Mouse (Mus musculus): Measurements from ENCODE around the gene Sox18.
A peak's percentile ranks its signal among the peaks of the same experiment; 100 is the strongest.

Gene Sox18

DNA sequence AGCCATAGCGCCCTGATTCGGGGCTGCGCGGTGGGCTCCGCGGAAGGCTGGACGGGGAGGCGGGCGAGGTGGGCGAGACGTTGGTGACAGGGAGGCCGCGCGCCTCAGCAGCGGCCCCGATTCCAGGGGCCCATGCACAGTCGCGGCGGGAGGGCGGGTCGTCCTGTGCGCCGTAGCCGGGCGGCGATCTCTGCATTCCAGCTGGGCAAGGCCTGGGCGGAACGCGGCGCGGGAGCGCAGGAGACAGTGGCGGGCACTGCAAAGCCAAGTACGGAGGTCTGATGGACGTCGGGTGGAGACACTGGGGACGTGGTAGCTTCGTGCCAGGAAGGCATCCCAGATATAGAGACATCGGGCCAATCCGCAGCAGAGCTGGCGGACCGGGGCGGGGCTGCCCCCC, at the start of gene Sox18:
Gene Sox18 (minus strand): TSS at position 315 of the 400 bp plus-strand sequence.
- DNase-seq (ENCODE audit: low read depth) = no peak

DNA sequence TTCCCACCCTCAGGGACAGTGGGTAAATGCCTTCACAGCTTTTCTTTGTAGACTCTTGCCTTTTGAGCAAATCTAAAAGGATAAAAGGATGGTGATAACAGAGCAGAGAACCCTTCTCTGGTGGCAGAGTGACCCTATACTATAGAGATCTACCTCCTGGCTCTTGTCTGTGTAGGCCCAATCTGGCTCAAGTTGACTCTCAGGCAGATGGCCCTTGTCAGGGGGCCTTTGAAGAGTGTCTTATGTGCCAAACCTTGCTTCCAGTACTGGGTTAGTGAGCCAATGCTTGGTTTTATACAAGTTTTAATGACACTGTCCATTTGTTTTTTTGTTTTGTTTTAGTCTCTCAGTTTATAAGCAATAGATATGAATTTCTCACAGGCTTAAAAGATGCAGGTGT, 49.8 kb upstream of the Sox18 start:
- no peak for DNase-seq (ENCODE audit: low read depth)

DNA sequence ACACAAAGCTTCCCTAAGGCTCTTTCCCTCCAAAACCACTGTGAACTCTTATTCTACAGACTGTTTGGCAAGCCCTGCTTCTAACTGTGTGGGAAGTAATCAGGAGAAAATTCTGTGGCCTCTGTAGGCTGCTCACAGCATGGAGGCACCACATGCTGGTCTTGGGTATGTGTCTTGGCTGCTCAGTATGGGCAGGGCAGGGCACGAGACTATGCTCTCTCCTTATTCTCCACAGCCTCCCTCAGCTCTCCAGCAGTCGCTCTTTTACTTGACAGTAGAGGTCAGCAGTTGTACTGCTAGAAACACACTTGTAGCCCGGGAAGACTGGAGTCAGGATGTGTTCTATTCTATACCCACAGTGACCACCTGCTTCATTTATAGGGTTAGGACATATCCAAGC, 48.6 kb upstream of the Sox18 start:
- DNase-seq (ENCODE audit: low read depth) = no peak

DNA sequence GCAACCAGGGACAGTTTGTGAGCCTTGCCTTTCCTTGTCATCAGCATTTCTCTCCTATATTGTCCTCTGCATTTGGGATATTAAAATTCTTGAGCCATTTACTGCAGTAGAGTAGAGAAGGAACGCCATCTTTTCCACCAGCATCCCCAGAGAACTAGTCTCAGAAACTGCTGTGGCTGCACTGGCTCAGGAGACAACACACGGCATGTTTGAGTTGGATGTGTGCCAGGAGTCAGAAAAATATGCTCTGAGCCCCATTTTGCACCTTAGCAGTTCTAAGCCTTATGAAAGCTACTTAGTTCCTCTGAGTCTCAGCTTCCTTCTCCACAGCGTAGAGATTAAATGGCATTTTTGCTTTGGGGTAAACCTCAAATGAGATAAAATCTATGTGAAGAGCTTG, 45.6 kb upstream of the Sox18 start:
- DNase-seq (ENCODE audit: low read depth) = no peak

DNA sequence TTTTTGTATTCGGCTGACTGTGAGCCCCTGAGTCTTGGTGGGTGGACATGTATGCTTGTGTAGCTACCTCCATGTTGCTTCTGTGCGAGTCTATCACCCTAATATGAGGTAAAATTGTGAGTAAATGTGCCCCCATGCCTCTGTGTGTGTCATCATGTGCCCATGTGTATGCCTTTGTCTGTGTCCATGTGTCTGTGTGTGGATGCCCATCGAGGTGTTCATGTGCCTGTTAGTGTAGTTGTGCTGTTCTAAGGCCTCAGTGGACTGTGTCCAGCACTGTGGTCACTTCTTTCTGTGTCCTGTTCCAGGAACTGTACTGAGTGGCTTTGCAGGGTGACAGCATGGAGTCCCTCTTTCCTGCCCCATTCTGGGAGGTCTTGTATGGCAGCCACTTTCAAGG, 43.9 kb upstream of the Sox18 start:
- no peak for DNase-seq (ENCODE audit: low read depth)

DNA sequence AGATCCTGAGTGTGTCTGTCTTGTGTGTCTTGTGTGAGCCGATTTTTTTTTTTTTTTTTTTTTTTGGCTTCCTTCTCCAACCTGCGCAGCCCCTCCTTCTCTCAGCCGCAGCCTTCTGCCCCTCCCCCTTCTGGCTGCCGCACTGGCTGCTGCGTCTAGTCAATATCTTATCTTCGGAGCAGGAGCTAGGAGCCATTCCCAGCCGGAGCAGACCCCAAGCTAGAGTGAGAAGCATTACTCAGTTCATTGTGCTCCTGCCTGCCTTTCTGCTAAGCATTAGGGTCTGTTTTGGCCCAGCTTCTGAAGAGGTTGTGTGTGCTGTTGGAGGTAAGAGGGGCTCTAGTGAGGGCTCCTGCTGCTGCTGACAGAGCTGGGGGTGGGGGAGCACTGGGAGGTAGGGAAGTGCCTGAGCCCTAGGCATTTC, 43.5 kb upstream of the Sox18 start, which contains the start of gene Oprl1:
Gene Oprl1 (plus strand): TSS at position 114 of the 424 bp plus-strand sequence.
- no peak for DNase-seq (ENCODE audit: low read depth)

DNA sequence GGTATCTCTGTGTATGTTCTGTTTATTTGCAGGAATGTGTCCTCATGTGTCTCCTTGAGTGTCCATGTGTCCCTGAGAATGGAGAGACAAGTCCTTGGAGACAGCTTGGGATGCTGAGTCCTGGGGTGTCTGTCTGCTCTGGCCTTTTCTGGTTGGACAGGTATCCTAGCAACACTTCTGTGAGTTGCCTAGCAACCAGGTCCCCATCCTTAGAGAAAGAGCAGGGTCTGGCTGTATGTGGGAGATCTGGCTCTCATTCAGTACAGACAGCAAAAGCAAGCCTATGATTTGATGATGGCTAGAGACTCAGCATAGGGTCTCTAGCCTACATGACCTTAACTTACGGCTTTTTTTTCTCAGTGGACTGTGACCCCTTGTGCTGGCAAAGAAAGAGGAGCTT, 42.3 kb upstream of the Sox18 start:
- no peak for DNase-seq (ENCODE audit: low read depth)

DNA sequence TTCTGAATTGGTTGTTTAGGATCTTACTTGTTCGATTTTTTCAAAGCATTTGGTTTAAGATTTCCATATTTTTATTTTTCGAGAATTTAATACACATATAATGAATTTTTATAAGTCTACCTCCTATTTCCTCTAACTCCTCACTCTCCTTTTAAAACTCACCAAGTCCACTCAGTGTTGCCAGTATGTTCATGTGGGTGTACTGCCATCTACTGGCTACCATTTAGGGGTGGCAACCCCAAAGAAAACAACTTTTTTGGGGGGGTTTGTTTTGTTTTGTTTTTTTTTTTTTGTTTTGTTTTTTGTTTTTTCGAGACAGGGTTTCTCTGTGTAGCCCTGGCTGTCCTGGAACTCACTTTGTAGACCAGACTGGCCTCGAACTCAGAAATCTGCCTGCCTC, 35.2 kb upstream of the Sox18 start:
- peak; percentile 76 for DNase-seq (ENCODE audit: low read depth)

DNA sequence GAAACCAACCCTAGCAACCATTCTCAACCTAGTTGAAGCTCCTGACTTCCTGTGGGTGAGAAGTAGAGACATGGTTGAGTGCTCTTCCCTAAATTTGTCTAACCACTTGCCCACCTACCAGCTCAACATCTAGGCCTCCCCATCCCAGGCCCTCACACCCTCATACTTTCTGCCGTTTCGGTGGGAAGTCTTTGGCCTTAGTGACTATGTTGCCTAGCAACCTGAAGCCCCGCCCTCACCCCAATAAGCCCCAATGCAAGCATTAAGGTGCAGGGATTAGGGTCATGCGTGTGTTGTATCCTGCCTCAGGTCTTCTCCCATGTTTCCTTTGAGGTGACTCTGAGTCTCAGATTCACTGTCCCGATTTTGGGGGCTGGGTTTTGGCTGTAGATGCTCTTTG, 26.8 kb upstream of the Sox18 start, which contains the start of gene Lkaaear1:
Gene Lkaaear1 (minus strand): TSS at position 202 of the 400 bp plus-strand sequence.
- no peak for DNase-seq (ENCODE audit: low read depth)

DNA sequence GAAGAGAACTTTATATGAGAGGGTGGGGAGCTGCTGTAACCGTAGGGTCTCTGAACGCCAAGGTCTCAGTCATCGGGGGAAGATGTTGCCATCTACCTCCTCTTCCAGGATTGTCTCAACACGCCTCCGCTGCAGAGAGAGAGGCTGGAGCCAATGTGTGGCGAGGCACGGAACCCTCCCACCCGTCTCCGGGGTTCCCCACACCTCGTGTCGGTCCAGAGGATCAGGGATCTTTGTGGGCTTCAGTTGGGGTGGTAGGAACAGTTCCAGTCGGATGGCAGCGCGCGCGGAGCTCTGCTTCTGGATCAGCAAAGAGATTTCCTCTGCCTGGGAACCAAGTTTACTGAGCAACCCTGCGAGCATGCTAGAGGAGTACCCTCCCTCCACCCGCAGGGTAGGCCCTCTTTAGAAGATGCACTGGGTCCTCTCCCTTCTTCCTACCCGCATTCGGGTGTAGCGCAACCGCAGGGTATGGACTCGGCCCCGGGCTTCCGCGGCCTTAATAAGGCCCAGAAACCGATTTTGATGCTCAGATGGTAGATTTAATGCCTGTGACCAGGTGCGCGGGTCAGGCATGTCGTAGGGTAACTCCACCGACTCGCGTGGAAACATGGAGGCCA, 25.5 kb upstream of the Sox18 start:
- DNase-seq (ENCODE audit: low read depth) = no peak

DNA sequence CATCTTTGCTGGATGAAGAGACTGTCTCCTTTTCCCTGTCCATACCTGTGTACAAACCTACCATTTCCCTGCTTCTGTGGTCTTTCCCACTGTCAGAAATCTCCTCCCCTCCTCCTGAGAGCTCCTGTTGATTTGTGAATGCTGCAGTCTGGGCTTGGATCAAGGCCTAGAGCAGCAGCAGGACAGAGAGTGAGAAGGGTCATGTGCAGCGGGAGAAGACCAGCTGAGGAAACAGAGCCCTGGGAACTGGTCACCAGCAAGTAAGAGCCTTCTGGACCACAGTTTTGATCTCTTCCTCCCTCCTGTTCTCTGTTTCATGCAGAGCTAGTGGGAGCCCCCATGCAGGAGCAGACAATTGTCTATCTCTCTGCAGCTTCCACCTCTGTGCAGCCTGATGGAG, 24.3 kb upstream of the Sox18 start:
- no peak for DNase-seq (ENCODE audit: low read depth)

DNA sequence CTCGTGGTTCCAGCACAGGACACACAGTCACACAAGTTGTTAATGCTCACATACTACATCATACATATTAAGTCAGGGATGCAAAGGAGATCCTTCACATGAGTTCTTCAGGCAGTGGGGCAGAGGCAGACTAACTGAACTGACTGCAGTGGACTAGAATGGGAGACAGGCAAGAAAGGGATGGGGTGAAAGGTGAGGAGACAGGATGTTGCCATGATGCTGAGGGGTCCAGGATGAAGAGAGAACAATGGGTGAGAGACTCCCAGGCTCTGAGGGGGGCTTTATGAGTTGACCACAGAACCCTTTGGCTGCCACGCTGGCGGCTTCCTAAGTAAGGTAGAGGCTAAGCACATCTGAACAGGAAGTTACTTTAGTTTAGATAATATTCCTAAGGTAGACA, 23.1 kb upstream of the Sox18 start:
- peak; percentile 22 for DNase-seq (ENCODE audit: low read depth)

DNA sequence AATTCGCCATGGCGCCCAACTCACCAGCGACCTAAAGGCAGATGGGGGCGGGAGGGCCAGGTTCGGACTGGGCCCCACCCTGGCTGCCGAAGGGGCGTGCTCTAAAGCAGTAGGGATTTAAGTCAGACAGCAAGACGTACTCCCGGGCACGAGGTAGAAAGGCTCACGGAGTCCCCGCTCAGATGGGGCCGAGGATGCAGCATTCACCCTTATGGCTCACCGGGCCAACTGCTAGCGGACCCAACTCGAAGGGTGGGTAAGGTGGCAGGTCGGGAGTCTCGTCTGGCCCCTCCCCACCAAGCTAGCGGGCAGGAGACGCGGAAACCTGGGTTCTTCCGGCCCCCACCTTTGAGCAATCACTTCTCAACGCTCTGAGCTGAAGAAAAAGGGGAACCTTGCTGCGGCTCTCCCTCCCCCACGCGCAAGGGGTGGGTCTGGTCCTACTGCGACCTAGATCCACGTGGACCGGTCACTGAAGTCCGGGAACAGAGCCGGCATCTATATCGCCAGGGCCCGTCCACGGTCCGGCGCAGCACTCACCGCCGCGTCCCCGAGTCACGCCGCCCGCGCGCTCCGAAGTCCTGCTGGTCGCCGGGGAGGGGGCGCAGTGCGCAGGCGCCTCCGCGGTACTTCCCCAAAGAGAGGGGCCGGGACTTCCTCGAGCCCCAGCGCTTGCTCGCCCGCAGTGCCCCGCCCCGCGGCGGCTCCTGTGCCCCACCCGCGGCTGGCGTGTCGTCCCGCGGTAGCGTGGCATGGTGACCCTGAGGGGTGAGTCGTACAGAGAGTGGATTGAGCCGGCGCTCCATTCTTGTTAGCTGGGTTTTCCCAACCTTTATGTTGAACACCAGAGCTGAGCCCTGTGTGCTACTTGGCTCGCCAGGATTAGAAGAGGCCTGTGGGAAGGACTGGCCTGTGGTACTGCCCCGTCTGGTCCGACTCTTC, 22.2 kb upstream of the Sox18 start, which contains the start of gene Rgs19:
Gene Rgs19 (minus strand): TSS at position 639 of the 942 bp plus-strand sequence.
- DNase-seq (ENCODE audit: low read depth) = peak; percentile 91

DNA sequence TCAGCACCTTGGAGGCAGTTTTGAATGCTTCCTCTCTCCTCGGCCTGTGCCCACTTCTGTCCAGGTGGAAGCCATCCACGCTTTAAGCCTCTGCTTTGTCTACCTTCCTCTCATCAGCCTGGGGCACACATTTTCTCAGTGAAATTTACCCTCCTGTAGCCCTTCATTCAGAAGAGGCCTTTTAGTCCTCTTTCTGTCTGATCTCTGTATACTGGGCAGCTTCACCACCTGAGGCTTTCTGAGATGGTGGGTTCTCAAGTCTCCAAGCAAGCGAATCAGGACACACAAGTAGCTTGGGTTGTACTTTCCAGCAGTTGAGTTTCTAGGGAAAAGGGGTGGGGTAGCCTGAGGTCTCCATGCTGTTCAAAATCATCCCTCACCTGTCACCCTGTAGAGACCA, 20.9 kb upstream of the Sox18 start:
- no peak for DNase-seq (ENCODE audit: low read depth)

DNA sequence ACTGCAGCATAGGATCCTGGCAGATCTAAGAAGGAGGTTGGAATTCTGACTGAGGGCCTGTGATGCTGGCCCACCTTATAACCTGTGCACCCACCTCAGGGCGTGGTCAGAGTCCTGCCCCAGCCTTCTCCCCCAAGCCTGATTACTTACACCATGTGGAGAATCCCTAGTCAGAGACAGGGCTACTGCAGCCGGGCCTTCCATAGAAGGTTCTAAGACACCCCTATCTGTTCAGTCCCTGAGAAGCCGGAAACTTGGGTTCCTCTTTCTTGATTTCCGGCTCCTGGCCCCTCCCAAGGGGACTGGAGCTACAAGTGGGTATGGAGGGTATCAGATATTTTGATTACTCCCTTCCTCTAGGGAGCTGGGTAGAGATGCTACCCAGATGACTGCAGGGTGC, 20.1 kb upstream of the Sox18 start:
- peak; percentile 56 for DNase-seq (ENCODE audit: low read depth)

DNA sequence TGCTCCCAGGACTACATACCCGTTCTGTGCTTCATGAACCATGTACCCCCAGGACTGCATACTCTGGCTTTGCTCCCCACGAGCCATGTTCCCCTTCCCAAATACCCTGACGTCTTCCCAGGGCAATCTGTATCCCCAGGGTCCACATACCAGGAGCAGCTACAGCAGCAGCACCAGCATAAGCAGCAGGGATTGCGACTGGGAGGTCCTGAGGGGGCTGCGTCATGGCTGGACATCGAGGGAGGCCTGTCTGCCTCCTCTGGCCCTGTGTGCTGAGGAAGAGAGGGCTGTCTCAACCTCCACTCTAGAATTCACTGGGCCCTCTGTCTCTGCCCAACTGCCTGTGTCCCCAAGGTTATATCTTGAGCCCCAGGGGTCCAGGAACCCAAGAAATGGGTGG, 19.6 kb upstream of the Sox18 start:
- DNase-seq (ENCODE audit: low read depth) = no peak

DNA sequence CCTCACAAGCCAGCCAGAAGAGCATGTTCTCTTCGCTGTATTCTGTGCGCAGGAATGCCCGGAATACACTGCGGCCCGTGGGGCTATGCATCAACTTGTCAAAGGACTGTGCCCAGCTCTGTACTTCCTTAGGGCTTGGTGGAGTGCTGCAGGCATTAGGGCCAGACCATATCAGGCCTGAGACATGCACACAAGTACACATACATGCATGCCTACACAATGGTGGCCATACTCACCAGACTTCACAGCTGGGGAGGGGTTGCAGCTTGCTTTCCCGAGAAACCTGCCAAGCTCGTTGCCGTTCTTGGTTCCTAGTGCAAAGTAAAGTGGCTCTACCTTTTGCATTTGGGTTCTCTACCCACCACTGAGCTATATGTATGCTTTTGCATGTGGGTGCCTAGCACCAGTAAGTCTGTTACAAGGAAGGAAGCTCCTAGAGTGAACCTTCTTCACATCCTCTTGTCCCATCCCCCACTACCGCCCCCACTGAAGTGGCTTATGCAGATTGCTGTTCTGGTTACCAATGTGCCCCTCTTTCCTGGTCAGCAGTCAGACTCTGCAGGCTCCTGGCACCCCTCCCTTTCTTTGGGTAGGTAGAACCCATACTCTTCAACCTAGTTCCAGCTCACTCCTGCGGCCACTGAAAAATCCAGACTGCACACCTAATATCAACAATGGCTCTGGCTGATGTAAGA, 18.2 kb upstream of the Sox18 start:
- no peak for DNase-seq (ENCODE audit: low read depth)

DNA sequence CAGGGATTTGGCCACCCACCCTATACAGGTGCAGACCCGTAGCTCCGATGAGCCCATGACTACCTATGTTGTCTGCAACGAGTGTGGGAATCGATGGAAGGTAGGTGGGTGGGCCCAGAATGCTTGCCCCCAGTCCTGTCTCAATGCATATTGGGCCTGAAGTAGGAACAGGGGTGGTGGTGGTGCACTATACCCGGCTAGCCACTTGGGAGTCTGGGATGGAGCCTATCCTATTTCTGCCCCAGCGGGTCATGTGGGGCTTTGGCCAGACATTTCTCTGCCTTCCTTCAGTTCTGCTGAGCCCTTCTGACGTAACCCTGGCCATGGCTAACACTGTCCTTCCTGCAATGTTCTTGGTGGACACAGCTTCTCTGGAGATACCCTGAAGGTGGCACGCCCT, 16.1 kb upstream of the Sox18 start:
- DNase-seq (ENCODE audit: low read depth) = no peak

DNA sequence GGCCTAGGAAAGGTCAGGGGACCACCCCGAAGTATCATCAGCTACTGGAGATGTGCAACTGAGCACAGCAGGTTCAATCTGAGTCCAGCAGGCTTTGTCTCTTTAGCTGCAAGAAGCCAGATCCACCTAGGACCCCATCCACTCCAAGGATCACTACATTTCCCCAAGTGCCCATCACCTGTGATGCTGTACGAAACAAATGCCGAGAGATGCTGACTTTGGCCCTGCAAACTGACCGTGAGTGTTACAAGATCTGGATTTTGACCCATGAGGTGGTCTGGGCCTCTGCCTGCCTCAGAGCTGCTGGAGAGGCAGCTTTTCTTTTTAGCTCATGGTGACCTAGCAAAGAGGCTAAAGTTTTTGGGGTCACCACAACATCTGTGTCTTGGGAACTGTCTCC, 14.2 kb upstream of the Sox18 start:
- DNase-seq (ENCODE audit: low read depth) = no peak

DNA sequence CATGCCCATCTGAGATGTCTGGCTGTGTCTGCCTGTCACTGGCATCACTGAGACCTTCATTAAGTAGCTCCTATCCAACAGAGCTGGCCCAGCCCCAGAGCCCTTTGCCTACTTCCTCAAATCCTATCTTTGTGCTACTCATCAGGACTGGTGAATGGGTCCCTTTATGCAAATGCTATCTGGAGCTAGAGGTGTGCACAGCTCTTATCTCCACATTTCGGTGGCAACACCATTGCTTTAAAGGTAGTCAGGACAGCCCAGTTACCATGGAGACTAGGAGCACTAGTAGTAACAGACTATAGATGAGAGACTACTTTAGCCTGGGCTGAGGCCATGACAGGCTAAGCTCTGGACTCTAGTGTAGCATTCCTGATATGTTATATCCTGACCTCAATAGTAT, 13.3 kb upstream of the Sox18 start:
- no peak for DNase-seq (ENCODE audit: low read depth)

DNA sequence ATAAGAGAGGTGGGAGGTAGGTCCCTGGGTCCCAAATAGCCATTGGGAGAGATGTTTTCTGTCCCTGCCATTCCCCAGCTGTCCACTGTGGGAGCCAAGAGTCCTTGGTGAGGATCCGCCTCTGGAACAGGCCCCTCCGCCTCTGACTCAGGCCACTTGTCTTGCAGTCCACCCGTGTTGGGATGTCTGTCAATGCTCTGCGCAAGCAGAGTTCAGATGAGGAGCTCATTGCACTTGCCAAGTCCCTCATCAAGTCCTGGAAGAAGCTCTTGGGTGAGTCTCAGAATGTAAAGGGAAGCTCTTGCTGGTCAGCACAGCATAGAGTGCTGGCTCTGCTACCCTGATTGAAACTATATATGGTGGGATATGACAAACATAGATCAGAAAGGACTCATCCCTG, 11.9 kb upstream of the Sox18 start:
- no peak for DNase-seq (ENCODE audit: low read depth)

DNA sequence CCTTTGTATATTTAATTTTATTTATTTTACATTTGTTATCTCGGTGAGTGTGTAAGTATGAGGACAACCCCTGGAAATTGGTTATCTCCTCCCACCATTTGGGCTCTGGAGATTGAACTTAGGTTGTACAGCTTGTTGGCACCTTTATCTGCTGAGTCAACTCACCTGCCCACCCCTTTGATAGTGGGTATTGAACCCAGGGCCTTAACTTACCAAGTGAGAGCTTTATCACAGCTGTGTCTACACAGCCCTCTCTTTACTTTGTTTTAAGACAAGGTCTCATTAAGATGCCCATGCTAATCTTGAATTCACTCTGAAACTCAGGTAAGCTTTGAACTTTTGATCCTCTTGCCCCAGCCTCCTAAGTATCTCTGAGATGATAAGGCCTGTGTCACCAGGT, 10.5 kb upstream of the Sox18 start:
- no peak for DNase-seq (ENCODE audit: low read depth)

DNA sequence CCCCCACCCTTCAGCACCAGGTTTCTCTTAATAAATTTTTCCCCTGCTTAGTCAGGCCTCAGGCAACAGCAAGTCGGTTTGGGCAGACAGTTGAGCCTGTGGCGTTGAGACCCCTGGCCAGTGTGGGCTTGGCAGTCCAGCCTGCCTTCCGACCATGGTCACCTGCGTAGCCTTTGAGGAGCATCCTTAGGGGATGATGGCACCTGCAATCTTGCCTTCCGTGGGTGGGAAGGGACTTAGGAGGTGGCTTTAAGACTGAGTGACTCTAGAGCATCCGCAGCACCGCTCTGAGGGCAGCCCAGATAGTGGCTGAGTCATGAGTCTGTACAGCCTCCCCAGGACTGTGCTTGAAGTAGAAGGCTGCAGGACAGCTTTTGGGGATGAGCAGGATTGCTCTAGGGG, 9.3 kb upstream of the Sox18 start:
- DNase-seq (ENCODE audit: low read depth) = peak; percentile 55

Measured in naive thymus-derived CD4-positive, alpha-beta T cell, adult 2 months (primary cell).